Mouse (Mus musculus): ENCODE measurements around the gene Rfc1. TPM values are rescaled to one million over a fixed set of nuclear protein-coding genes. Genes with fewer than 3 reads are reported as not detected.
A peak's percentile ranks its signal among the peaks of the same experiment; 100 is the strongest.

Gene Rfc1
- total and polyA plus RNA-seq, 3 experiments, result 50.2 to 2,723 (median 51.5) TPM

DNA sequence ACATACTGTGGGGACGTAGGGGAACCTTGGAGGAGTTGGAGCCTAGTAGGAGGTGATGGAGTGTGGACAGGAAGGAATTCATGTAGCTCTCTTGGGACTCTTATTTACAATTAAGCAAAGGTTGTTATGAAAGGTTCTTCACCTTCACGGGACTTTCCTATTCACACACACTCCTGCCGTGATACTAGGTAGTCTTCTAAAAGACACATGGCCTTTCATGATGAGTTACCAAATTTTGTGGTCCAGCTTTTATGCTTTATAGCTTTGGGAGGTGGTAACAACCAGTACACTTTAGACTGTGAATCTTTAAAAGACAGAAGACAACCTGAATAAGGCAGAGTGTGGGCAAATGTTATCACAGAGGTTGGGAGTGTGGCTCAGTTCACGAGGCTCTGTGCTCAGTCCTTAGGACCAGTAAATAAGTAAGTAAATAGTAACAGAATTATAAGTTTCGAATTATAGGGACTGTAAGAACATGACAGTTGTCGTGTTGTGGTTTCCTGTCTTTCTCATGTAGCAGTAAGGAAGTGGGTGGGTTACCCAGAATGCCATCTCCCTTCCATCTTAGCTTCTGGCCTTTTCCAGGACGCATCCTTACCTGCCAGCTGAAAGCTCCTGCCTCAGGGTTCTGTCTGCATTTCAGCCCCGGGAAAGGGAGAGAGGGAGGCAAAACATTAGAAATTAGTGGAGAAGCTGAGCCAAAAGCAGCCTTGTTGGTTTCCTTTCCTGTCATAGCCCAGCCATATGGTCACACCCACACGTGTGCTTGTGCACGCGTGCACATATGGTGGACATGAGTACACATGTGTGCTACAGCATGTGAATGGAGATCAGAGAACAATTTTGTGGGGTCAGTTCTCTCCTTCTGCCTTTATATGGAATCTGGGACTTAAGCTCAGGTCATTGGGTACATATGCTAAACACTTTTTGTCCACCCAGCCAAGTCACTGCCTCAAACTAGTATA, 117.9 kb downstream of the Rfc1 start:
- no peak for DNase-seq (ENCODE audit: low read depth, low spot score)
- Histone ChIP-seq H3K27me3 (ENCODE audit: control insufficient read depth in 1 of 2, insufficient read depth in 2 of 2, low read length in 2 of 2) (no peaks in the 10 kb centered on the region; a peak in 2 of 4 replicates), H3K4me3 (ENCODE audit: control insufficient read depth in 1 of 2, insufficient read depth in 1 of 2, low read depth in 2 of 2, low read length in 2 of 2) (no peak overlapping the region), H3K36me3 (ENCODE audit: control insufficient read depth in 1 of 2, insufficient read depth in 2 of 2, low read length in 2 of 2) (no peaks in the 10 kb centered on the region), H3K27ac (ENCODE audit: control insufficient read depth, low read depth, low read length) (no peak overlapping the region), H3K9ac (ENCODE audit: control insufficient read depth, low read depth, low read length, poor library complexity, severe bottlenecking) (no peak overlapping the region), H3K4me1 (ENCODE audit: control insufficient read depth in 1 of 2, insufficient read depth in 2 of 2, low read length in 2 of 2) (no peaks in the 10 kb centered on the region), H3K79me2 (ENCODE audit: control insufficient read depth, insufficient read depth, low read length, poor library complexity) (no peaks in the 10 kb centered on the region), H3K9me3 (replicated peaks; ENCODE audit: insufficient read depth, low read length) (no peaks in the 10 kb centered on the region)
- TF ChIP-seq USF2 (IDR thresholded peaks at IDR 0.05; ENCODE audit: borderline replicate concordance in 1 of 2, insufficient read depth in 1 of 2, low read depth in 1 of 2, low read length in 2 of 2) (no peak), NRF1 (IDR thresholded peaks at IDR 0.05; ENCODE audit: insufficient read depth, low read depth, low read length, poor library complexity, severe bottlenecking) (no peak), CHD1 (IDR thresholded peaks at IDR 0.05; ENCODE audit: low read depth, low read length) (no peak), HCFC1 (IDR thresholded peaks at IDR 0.05; ENCODE audit: low read depth, low read length) (no peak), RAD21 (IDR thresholded peaks at IDR 0.05; ENCODE audit: low read depth, low read length) (no peak), POLR2A (IDR thresholded peaks at IDR 0.05; ENCODE audit: control insufficient read depth in 1 of 2, insufficient read depth in 1 of 2, low read depth in 1 of 2, low read length in 2 of 2, poor library complexity in 1 of 2) (no peak), SMC3 (IDR thresholded peaks at IDR 0.05; ENCODE audit: low read depth, low read length) (no peak), CTCF (IDR thresholded peaks at IDR 0.05 in 2 of 3, conservative IDR thresholded peaks at IDR 0.05 in 1 of 3; ENCODE audit: control insufficient read depth in 1 of 3, insufficient read depth in 1 of 3, low read depth in 2 of 3, low read length in 3 of 3, poor library complexity in 1 of 3, severe bottlenecking in 1 of 3) (no peak), POLR2AphosphoS2 (IDR thresholded peaks at IDR 0.05; ENCODE audit: low read length) (no peak), SIN3A (IDR thresholded peaks at IDR 0.05; ENCODE audit: low read length) (no peak), GABPA (IDR thresholded peaks at IDR 0.05; ENCODE audit: low read depth, low read length) (no peak)

DNA sequence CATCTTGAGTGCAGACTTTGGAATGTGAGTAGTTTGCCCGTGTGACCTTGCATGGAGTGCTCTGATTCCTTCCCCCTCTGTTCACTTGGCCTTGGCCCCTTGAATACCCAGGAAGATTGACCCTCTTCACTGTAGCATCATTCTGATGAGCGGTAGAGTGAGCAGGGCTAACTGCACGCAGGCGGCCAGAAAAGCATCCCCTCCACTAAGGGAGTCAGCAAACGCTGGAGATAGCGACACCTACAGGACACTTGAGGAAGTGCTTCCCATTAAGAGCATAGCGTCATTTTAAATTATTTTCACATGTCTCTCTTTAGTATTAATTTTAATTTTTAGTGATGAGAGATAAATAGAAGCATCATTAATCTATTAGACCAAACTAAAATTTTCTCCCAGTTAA, 122.1 kb downstream of the Rfc1 start:
- Histone ChIP-seq H3K79me2 (ENCODE audit: control insufficient read depth, insufficient read depth, low read length, poor library complexity) (no peaks in the 10 kb centered on the region), H3K9ac (ENCODE audit: control insufficient read depth, low read depth, low read length, poor library complexity, severe bottlenecking) (no peak overlapping the region), H3K4me3 (ENCODE audit: control insufficient read depth in 1 of 2, insufficient read depth in 1 of 2, low read depth in 2 of 2, low read length in 2 of 2) (no peak overlapping the region), H3K4me1 (ENCODE audit: control insufficient read depth in 1 of 2, insufficient read depth in 2 of 2, low read length in 2 of 2) (no peaks in the 10 kb centered on the region), H3K27me3 (ENCODE audit: control insufficient read depth in 1 of 2, insufficient read depth in 2 of 2, low read length in 2 of 2) (peaks cover 0 to 2% of the 10 kb centered on the region in 2 experiments; a peak in 2 of 4 replicates), H3K36me3 (ENCODE audit: control insufficient read depth in 1 of 2, insufficient read depth in 2 of 2, low read length in 2 of 2) (no peaks in the 10 kb centered on the region), H3K9me3 (replicated peaks; ENCODE audit: insufficient read depth, low read length) (no peaks in the 10 kb centered on the region), H3K27ac (ENCODE audit: control insufficient read depth, low read depth, low read length) (no peak overlapping the region)
- TF ChIP-seq POLR2AphosphoS2 (IDR thresholded peaks at IDR 0.05; ENCODE audit: low read length), result no peak
- TF ChIP-seq SMC3 (IDR thresholded peaks at IDR 0.05; ENCODE audit: low read depth, low read length), result peak; percentile 82
- peak; percentile 62 for TF ChIP-seq ZC3H11A (IDR thresholded peaks at IDR 0.05; ENCODE audit: low read depth, low read length)
- peak; percentile 83 for TF ChIP-seq RAD21 (IDR thresholded peaks at IDR 0.05; ENCODE audit: low read depth, low read length)
- no peak for TF ChIP-seq MYC (IDR thresholded peaks at IDR 0.05; ENCODE audit: low read depth, low read length)
- TF ChIP-seq CTCF (IDR thresholded peaks at IDR 0.05 in 2 of 3, conservative IDR thresholded peaks at IDR 0.05 in 1 of 3; ENCODE audit: control insufficient read depth in 1 of 3, insufficient read depth in 1 of 3, low read depth in 2 of 3, low read length in 3 of 3, poor library complexity in 1 of 3, severe bottlenecking in 1 of 3), result peak; percentile 82 to 99 (median 89)
- peak; percentile 65 for DNase-seq (ENCODE audit: low read depth, low spot score)

Other genes starting within 250 kb of the Rfc1 start
- 2.6 and 4.5 TPM in 2 replicates for gene Tmem156, start 243.5 kb downstream of the Rfc1 start, total RNA-seq (2012; rRNA removed)
- gene Tmem156, start 243.5 kb downstream of the Rfc1 start, polyA plus RNA-seq (2012; ENCODE audit: insufficient read depth in 1 of 2, insufficient read length in 2 of 2, low read depth in 1 of 2, low replicate concordance in 2 of 2, missing spikeins in 1 of 2), result 1 to 10 TPM in 1 of 2 experiments, not detected in 1; 4.1 TPM
- gene Klhl5, start 228.1 kb downstream of the Rfc1 start, total RNA-seq (2012; rRNA removed), result 7.6 and 8.0 TPM in 2 replicates
- gene Klhl5, start 228.1 kb downstream of the Rfc1 start, polyA plus RNA-seq (2012; ENCODE audit: insufficient read depth in 1 of 2, insufficient read length in 2 of 2, low read depth in 1 of 2, low replicate concordance in 2 of 2, missing spikeins in 1 of 2), result 10 to 100 TPM in 1 of 2 experiments, not detected in 1; 15.5 TPM
- gene Wdr19, start 136.0 kb downstream of the Rfc1 start, total RNA-seq (2012; rRNA removed), result 0.27 and 0.52 TPM in 2 replicates
- under 1 TPM in 1 of 2 experiments, not detected in 1; 0.81 TPM for gene Wdr19, start 136.0 kb downstream of the Rfc1 start, polyA plus RNA-seq (2012; ENCODE audit: insufficient read depth in 1 of 2, insufficient read length in 2 of 2, low read depth in 1 of 2, low replicate concordance in 2 of 2, missing spikeins in 1 of 2)
- not detected in 2 replicates for gene Klb, start 12.6 kb upstream of the Rfc1 start, total RNA-seq (2012; rRNA removed)
- under 1 TPM in 1 of 2 experiments, not detected in 1; 0.04 TPM for gene Klb, start 12.6 kb upstream of the Rfc1 start, polyA plus RNA-seq (2012; ENCODE audit: insufficient read depth in 1 of 2, insufficient read length in 2 of 2, low read depth in 1 of 2, low replicate concordance in 2 of 2, missing spikeins in 1 of 2)
- 2,063 and 2,181 TPM in 2 replicates for gene Rpl9, start 55.8 kb upstream of the Rfc1 start, total RNA-seq (2012; rRNA removed)
- 1,000 to 10,000 TPM in 1 of 2 experiments, not detected in 1; 1,251 TPM for gene Rpl9, start 55.8 kb upstream of the Rfc1 start, polyA plus RNA-seq (2012; ENCODE audit: insufficient read depth in 1 of 2, insufficient read length in 2 of 2, low read depth in 1 of 2, low replicate concordance in 2 of 2, missing spikeins in 1 of 2)
- gene Lias, start 55.8 kb upstream of the Rfc1 start, total RNA-seq (2012; rRNA removed), result 52.4 and 55.3 TPM in 2 replicates
- 10 to 100 TPM in 1 of 2 experiments, not detected in 1; 47.1 TPM for gene Lias, start 55.8 kb upstream of the Rfc1 start, polyA plus RNA-seq (2012; ENCODE audit: insufficient read depth in 1 of 2, insufficient read length in 2 of 2, low read depth in 1 of 2, low replicate concordance in 2 of 2, missing spikeins in 1 of 2)
- gene Ugdh, start 100.3 kb upstream of the Rfc1 start, total RNA-seq (2012; rRNA removed), result 9.5 and 10.2 TPM in 2 replicates
- gene Ugdh, start 100.3 kb upstream of the Rfc1 start, polyA plus RNA-seq (2012; ENCODE audit: insufficient read depth in 1 of 2, insufficient read length in 2 of 2, low read depth in 1 of 2, low replicate concordance in 2 of 2, missing spikeins in 1 of 2), result 10 to 100 TPM in 1 of 2 experiments, not detected in 1; 31.3 TPM
- gene Gm43552, start 157.2 kb upstream of the Rfc1 start, total RNA-seq (2012; rRNA removed), result not detected in 2 replicates
- gene Gm43552, start 157.2 kb upstream of the Rfc1 start, polyA plus RNA-seq (2012; ENCODE audit: insufficient read depth in 1 of 2, insufficient read length in 2 of 2, low read depth in 1 of 2, low replicate concordance in 2 of 2, missing spikeins in 1 of 2), result 1 to 10 TPM in 1 of 2 experiments, not detected in 1; 1.7 TPM
- gene Smim14, start 201.5 kb upstream of the Rfc1 start, total RNA-seq (2012; rRNA removed), result 17.9 and 18.8 TPM in 2 replicates
- gene Smim14, start 201.5 kb upstream of the Rfc1 start, polyA plus RNA-seq (2012; ENCODE audit: insufficient read depth in 1 of 2, insufficient read length in 2 of 2, low read depth in 1 of 2, low replicate concordance in 2 of 2, missing spikeins in 1 of 2), result 10 to 100 TPM in 1 of 2 experiments, not detected in 1; 29.8 TPM
- 52.9 and 65.5 TPM in 2 replicates for gene Ube2k, start 201.6 kb upstream of the Rfc1 start, total RNA-seq (2012; rRNA removed)
- gene Ube2k, start 201.6 kb upstream of the Rfc1 start, polyA plus RNA-seq (2012; ENCODE audit: insufficient read depth in 1 of 2, insufficient read length in 2 of 2, low read depth in 1 of 2, low replicate concordance in 2 of 2, missing spikeins in 1 of 2), result 100 to 1,000 TPM in 1 of 2 experiments, not detected in 1; 231 TPM